Mouse (Mus musculus) midbrain, embryonic 15.5 days (tissue): ENCODE measurements at regions not wholly inside any gene's neighbourhood (a gene's known extent, or its start where the extent isn't known, plus 50 kb on each side); places are given as distances from the start of the nearest gene placed in this dataset.

ENCODE experiments used
- ATAC-seq: fragments of 200-750 bp; cut with Nextera tagmentation; replicated peaks from 2 replicates; pipeline ENCODE4 v1.8.0; 2017; ENCODE audit warnings: moderate TSS enrichment
- H3K27ac ChIP-seq: fragments of 300-500 bp; sonication (generic); 2 replicates; pipeline ENCODE4 v1.5.1; 2015; ENCODE audit warnings: mild to moderate bottlenecking, inconsistent platforms
- H3K27me3 ChIP-seq: fragments of 300-500 bp; sonication (generic); replicated peaks from 2 replicates; pipeline ENCODE4 v1.6.1; 2015; ENCODE audit warnings: inconsistent platforms
- H3K36me3 ChIP-seq: fragments of 300-500 bp; sonication (generic); replicated peaks from 2 replicates; pipeline ENCODE4 v1.6.1; 2015; ENCODE audit warnings: inconsistent platforms
- H3K4me1 ChIP-seq: fragments of 300-500 bp; sonication (generic); 2 replicates; pipeline ENCODE4 v1.6.1; 2015; ENCODE audit warnings: inconsistent platforms
- H3K4me2 ChIP-seq: fragments of 300-500 bp; sonication (generic); 2 replicates; pipeline ENCODE4 v1.6.1; 2015; ENCODE audit warnings: inconsistent platforms, mild to moderate bottlenecking, moderate library complexity
- H3K4me3 ChIP-seq: fragments of 300-500 bp; sonication (generic); 2 replicates; pipeline ENCODE4 v1.5.1; 2015; ENCODE audit warnings: mild to moderate bottlenecking, inconsistent platforms
- H3K9ac ChIP-seq: fragments of 300-500 bp; sonication (generic); 2 replicates; pipeline ENCODE4 v1.6.1; 2015; ENCODE audit warnings: mild to moderate bottlenecking, inconsistent platforms
- H3K9me3 ChIP-seq: fragments of 300-500 bp; sonication (generic); 2 replicates; pipeline ENCODE4 v1.6.1; 2016; ENCODE audit warnings: inconsistent platforms
- WGBS: fragments of 180-500 bp; shearing (Covaris S2); methylation state at CpG from one replicate; pipeline ENCODE4 v1.1.7; 2015; ENCODE audit warnings: mixed read lengths; 5-methylcytosine and 5-hydroxymethylcytosine counted together

GRCm38 (mm10) chr14:119966666-119967065 lies 75.6 kb downstream of the Oxgr1 start:
- ATAC-seq: no peak
- no peaks in the 10 kb centered on the region for H3K4me1 ChIP-seq
- 94% methylated on average over 5 of the region's 5 CpGs for WGBS
- H3K36me3 ChIP-seq: no peaks in the 10 kb centered on the region
- H3K4me2 ChIP-seq: no peak overlapping the region
- no peak overlapping the region for H3K4me3 ChIP-seq
- H3K9me3 ChIP-seq: no peaks in the 10 kb centered on the region
- no peak overlapping the region for H3K27ac ChIP-seq
- no peaks in the 10 kb centered on the region for H3K27me3 ChIP-seq
- H3K9ac ChIP-seq: no peak overlapping the region

DNA sequence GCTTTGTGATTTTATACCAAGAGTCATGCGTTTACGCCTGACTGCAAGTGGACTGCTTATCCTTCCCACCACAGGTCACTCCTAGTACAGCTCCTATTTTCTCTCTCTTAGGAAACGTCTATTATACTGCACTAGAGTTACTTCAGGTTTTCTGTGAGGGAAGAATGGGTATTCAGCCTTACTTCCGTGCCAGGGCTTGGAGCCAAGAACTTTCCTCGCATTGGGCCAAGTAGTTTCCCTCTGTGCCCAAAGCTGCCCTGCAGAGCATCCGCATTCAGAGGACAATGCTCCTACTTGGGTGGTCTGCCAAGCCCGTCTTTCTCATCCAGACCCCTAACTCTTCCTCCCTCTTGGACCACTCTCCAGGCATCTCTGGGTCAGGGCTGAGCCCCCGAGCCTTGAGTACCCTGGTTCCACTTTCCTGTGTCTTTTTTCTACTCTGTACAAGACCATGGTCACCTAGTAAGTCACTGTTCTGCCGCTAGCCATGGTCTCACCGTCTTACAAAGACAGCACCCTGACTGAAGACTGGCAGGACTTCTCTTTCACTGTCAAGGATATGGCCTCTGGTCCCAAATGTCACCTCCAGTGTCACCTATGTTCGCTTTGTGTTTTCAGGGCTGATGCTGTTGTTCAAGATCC lies 76.3 kb downstream of the Oxgr1 start:
- Histone ChIP-seq H3K27me3 (no peaks in the 10 kb centered on the region), H3K36me3 (no peaks in the 10 kb centered on the region), H3K4me2 (no peak overlapping the region), H3K9me3 (no peaks in the 10 kb centered on the region), H3K4me1 (no peaks in the 10 kb centered on the region), H3K4me3 (no peak overlapping the region), H3K9ac (no peak overlapping the region), H3K27ac (no peak overlapping the region)
- ATAC-seq: peak; percentile 48
- 67% methylated on average over 11 of the region's 11 CpGs for WGBS

DNA sequence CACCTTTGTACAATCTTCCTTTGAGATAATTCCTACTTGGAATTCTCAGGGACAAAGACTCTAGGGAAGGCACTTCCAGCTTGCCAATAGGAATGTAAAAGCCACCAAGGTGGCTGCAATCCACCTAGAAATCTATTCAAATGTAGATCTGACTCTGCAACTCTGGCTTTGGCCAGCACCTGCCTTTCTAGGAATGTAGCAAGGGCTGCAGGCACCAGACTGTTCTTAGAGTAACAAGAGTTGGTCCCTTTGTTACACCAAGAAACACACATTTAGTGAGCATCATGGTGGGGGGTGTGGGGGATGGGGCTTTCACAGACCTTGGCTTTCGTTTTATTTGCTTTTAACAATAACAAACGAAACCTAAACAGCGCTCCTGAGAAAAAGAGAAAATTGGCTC lies 78.5 kb downstream of the Oxgr1 start:
- ATAC-seq: no peak
- Histone ChIP-seq H3K4me1 (no peaks in the 10 kb centered on the region), H3K9ac (no peak overlapping the region), H3K27ac (no peak overlapping the region), H3K9me3 (no peaks in the 10 kb centered on the region), H3K36me3 (no peaks in the 10 kb centered on the region), H3K4me3 (no peak overlapping the region), H3K27me3 (no peaks in the 10 kb centered on the region), H3K4me2 (no peak overlapping the region)
- 74% methylated on average over 3 of the region's 3 CpGs for WGBS

GRCm38 (mm10) chr14:119953861-119954260 lies 88.4 kb downstream of the Oxgr1 start:
- no peaks in the 10 kb centered on the region for H3K9me3 ChIP-seq
- H3K4me2 ChIP-seq: no peak overlapping the region
- no peak for ATAC-seq
- H3K9ac ChIP-seq: no peak overlapping the region
- no peaks in the 10 kb centered on the region for H3K36me3 ChIP-seq
- no peaks in the 10 kb centered on the region for H3K27me3 ChIP-seq
- no peak overlapping the region for H3K27ac ChIP-seq
- H3K4me1 ChIP-seq: no peaks in the 10 kb centered on the region
- WGBS: 88% methylated on average over 14 of the region's 14 CpGs
- no peak overlapping the region for H3K4me3 ChIP-seq

- H3K27ac ChIP-seq: no peak overlapping the region
- H3K4me2 ChIP-seq: no peak overlapping the region
- 53% methylated on average over 10 of the region's 10 CpGs for WGBS
- no peak overlapping the region for H3K4me3 ChIP-seq
- no peaks in the 10 kb centered on the region for H3K9me3 ChIP-seq
- no peaks in the 10 kb centered on the region for H3K4me1 ChIP-seq
- H3K27me3 ChIP-seq: no peaks in the 10 kb centered on the region
- ATAC-seq: 0 out of 2 replicates have a peak, but pooled peaks have one; percentile 24
- H3K9ac ChIP-seq: no peak overlapping the region
- no peaks in the 10 kb centered on the region for H3K36me3 ChIP-seq
Observed at GRCm38 (mm10) chr14:119952877-119953624, 89.2 kb downstream of the Oxgr1 start.
